Mouse (Mus musculus) kidney, postnatal 25 days (tissue): ENCODE measurements around the gene Ints5.
"Not testable (repeated sequence)": the region's sequence is repeated elsewhere in the genome, so short reads cannot be mapped to it uniquely, and the experiment has no call there.

ENCODE experiments used
- DNase-seq, 2 experiments: peaks; one replicate each; pipeline ENCODE4 v3.0.0; 2021; ENCODE audit warnings: mixed read lengths in 2 of 2

The Ints5 gene

GRCm38 (mm10) chr19:8892829-8893766 lies at the start of gene Ints5:
Ints5 (plus strand) TSS chr19:8893005.
- peak; percentile 85 to 90 for DNase-seq

GRCm38 (mm10) chr19:8844371-8845129 lies 48.3 kb upstream of the Ints5 start:
- DNase-seq: peak; percentile 77 to 95

- no peak for DNase-seq
These were observed 44.4 kb upstream of the Ints5 start for GRCm38 (mm10) chr19:8848356-8848755.

GRCm38 (mm10) chr19:8850402-8850901 lies 42.4 kb upstream of the Ints5 start, which contains the start of gene Lrrn4cl:
Lrrn4cl (plus strand) TSS chr19:8850768.
- peak in 1 of 2 experiments; percentile 61 for DNase-seq

- DNase-seq: no peak
These were observed 41.2 kb upstream of the Ints5 start for GRCm38 (mm10) chr19:8851639-8852038.

DNA sequence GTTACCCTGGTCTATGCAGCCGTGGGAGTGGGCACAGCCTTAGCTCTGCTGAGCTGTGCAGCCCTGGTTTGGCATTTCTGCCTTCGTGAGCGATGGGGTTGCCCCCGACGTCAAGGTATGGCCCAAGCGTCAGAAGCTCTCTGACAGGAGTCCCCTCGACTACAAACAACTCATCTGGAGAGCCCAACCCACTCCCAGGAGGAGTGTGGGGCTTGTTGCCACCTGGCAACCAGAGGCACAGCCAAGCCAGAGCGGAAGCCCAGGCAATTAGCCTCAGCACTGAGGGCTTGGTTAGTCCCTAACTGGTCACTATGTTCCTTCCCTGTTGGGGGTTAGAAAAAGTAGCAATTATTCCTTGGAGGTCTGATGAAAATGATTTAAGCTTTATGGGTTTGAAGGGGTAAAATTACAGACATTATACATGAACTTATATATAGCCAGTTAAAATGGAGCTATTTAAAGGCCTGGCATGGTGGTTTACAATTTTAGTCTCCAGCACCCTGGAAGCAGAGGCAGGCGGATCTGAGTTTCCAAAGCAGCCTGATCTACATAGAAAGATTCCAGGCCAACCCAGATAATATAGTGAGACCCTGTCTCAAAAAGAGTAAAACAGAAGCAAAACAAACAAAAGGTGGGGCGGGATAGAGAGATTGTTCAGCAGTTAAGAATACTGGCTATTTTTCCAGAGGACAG lies 40.4 kb upstream of the Ints5 start:
- DNase-seq: no peak

GRCm38 (mm10) chr19:8853117-8853516 lies 39.7 kb upstream of the Ints5 start:
- no peak for DNase-seq

GRCm38 (mm10) chr19:8857689-8858088 lies 35.1 kb upstream of the Ints5 start:
- DNase-seq: peak; percentile 77 to 81

GRCm38 (mm10) chr19:8859018-8859417 lies 33.8 kb upstream of the Ints5 start:
- DNase-seq: peak in 1 of 2 experiments; percentile 68

- no peak for DNase-seq
These were observed 28.5 kb upstream of the Ints5 start for GRCm38 (mm10) chr19:8864265-8864664.

DNA sequence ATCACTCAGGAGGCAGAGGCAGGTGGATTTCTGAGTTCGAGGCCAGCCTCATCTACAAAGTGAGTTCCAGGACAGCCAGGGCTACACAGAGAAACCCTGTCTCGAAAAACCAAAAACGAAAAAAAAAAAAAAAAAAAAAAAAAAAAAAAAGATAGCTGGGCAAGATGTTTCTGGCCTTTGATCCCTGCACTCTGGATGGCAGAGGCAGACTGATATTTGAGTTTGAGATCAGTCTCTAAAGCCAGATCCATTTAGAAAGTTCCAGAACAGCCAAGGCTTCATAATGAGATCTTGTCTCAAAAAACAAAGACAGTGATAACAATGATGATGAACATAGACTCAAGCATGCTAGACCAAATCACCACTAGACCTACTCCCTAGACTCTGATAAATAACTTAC lies 22.4 kb upstream of the Ints5 start:
- DNase-seq: not testable (repeated sequence)

- DNase-seq: no peak
These were observed 22.0 kb upstream of the Ints5 start for GRCm38 (mm10) chr19:8870838-8871237.

DNA sequence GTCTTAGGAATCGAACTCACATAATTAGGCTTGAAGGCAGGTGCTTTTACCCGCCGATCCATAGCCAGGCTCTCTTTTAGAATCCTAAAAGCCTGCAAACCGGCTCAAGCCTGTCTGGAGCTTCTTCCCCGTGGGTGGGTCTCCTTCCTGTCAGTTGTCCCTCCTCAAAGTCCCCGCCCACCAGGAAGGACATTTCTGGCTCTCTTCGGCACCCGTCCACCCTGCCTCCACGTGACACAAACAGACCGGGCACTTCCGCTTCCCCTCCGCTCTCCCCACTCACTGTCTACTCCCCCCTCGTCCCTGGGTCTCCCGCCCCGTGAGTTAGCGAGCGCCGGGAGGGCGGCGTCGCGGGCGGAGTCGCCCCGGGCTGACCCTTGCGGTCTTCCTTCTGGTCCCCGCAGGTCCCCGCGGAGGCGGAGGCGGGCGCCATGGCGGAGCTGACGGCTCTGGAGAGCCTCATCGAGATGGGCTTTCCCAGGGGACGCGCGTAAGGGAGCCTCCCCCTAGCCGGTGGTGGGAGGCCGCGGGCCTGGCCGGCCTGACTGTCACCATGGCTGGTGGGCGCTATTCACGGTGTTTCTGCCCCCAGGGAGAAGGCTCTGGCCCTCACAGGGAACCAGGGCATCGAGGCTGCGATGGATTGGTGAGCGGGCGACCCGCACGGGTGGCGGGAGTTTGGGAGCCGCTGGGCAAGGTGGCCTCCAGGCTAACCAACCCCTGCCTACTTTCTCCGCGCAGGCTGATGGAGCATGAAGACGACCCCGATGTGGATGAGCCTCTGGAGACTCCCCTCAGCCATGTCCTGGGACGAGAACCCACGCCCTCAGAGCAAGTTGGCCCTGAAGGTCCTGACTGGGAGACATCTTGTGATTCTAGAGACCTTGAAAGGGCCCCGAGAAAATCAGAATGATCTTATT lies 21.3 kb upstream of the Ints5 start, which contains the start of gene Ubxn1:
Gene Ubxn1, plus strand, starts transcription at position 230 of the 920 bp plus-strand sequence.
- peak; percentile 97 to 99 for DNase-seq

DNA sequence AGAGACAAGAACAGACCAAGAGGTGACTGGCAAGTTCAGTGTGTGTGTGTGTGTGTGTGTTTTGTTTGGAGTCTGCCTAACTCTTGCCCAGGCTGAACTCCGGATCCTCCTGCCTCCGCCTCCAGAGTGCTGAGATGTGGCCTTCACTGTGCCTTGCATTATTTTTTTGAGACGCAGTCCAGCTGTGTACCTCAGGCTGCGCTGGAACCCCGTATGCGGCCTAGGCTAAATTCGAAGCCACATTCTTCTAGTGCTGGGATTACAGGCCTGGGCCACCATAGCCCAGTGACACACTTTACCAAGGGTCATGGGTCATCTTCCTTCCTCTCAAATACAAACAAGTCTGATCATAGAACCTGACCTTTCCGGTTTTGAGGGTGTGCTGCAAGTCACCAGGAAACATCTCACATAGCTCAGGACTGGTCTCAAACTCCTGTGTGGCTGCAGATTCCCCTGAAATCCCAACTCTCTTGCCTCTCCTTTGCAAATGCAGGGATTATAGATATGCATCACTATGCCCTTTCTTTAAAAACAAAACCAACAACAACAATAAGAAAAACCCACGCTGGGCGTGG lies 20.5 kb upstream of the Ints5 start:
- no peak for DNase-seq

DNA sequence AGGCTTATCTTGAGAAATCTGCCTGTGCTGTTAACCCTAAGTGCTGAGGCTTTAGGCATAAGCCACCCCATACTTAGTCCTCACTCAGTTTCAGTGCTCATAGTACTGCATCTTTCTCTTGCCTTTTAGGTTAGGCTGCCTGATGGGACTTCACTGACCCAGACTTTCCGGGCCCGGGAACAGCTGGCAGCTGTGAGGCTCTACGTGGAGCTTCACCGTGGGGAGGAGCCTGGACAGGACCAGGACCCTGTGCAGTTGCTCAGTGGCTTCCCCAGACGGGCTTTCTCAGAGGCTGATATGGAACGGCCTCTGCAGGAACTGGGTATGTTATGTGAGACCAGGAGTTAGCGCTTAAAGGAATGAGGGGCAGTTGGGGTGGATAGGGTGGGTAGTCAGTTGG lies 17.8 kb upstream of the Ints5 start:
- no peak for DNase-seq

DNA sequence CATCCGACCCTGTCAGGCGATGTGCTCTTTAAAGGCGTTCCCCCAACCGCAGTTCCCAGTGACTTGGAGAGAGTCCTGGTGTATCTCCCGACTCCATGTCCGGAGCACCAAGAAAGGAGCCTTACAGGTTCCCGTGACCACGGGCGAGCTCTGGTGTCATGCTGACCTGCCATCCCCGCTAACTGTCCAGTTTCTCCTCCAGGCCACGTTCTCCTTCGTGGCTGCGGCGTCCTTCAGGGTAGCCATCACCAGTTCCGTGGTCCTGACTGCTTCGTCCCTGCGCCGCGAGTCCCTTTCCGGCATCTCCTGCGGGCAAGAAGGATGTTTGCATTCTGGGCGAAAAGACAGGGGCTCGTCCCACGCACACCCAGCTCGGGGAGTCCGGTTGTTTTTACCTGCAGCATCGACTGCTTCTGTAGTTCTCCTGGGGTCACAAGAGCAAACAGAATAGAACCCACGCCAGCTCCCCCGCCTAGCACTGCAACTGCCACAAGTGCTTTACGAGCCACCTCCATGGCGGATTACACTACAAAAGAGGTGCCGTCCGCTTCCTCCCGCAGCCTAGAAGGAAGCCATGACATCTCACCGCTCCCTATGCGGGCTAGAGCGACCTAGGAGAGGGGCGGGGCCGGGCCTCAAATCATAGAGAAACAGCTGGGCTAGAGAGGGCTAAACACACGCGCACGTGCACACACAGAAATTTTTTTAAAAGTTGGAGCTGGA lies 12.3 kb upstream of the Ints5 start, which contains the start of gene Uqcc3:
Gene Uqcc3, minus strand, starts transcription at position 613 of the 723 bp plus-strand sequence.
- DNase-seq: peak; percentile 93 to 95

- no peak for DNase-seq
These were observed 11.8 kb upstream of the Ints5 start for GRCm38 (mm10) chr19:8881034-8881392.

- no peak for DNase-seq
These were observed 9.2 kb upstream of the Ints5 start, which contains the start of the genes Lbhd1 and Gm49403 for GRCm38 (mm10) chr19:8883616-8884015. Lbhd1 (plus strand) TSS chr19:8883732. Gm49403 (plus strand) TSS chr19:8883930.

GRCm38 (mm10) chr19:8886916-8887584 lies 5.8 kb upstream of the Ints5 start:
- no peak for DNase-seq
